Mouse (Mus musculus) small intestine, adult 2 months (tissue): ENCODE results near the gene Ppfibp1. TPM values are rescaled to one million over a fixed set of nuclear protein-coding genes. Genes with fewer than 3 reads are reported as not detected.

Source experiments
- H3K27ac ChIP-seq: fragments of 200-500 bp; 2 replicates; pipeline ENCODE4 v1.5.1; 2012; ENCODE audit warnings: low read depth, low read length, control low read depth, inconsistent platforms; ENCODE audit not compliant: insufficient read depth
- H3K27me3 ChIP-seq: fragments of 200-500 bp; 2 replicates; pipeline ENCODE4 v1.6.1; 2012; ENCODE audit warnings: mild to moderate bottlenecking, moderate library complexity, low read length, inconsistent platforms; ENCODE audit not compliant: control insufficient read depth, insufficient read depth
- H3K36me3 ChIP-seq: fragments of 200-500 bp; 2 replicates; pipeline ENCODE4 v1.6.1; 2012; ENCODE audit warnings: mild to moderate bottlenecking, low read length, control low read depth, inconsistent platforms; ENCODE audit not compliant: control insufficient read depth, insufficient read depth
- H3K4me1 ChIP-seq: fragments of 200-500 bp; 2 replicates; pipeline ENCODE4 v1.6.1; 2012; ENCODE audit warnings: low read length, inconsistent platforms, mixed read lengths; ENCODE audit not compliant: control insufficient read depth, insufficient read depth, insufficient read length
- H3K4me3 ChIP-seq: fragments of 200-500 bp; 2 replicates; pipeline ENCODE4 v1.5.1; 2012; ENCODE audit warnings: low read depth, mild to moderate bottlenecking, control low read depth, inconsistent platforms, low read length, moderate library complexity
- CTCF ChIP-seq: fragments of 200-500 bp; IDR thresholded peaks from 2 replicates; pipeline ENCODE4 v1.5.1; 2012; ENCODE audit warnings: low read depth, mild to moderate bottlenecking, control low read depth, inconsistent platforms, low read length, moderate library complexity, mixed read lengths; ENCODE audit not compliant: insufficient replicate concordance, insufficient read length; ENCODE audit errors: extremely low read depth
- POLR2A ChIP-seq: fragments of 200-500 bp; IDR thresholded peaks from 2 replicates; pipeline ENCODE4 v1.6.1; 2012; ENCODE audit warnings: low read depth, mild to moderate bottlenecking, control low read depth, inconsistent platforms, low read length, moderate library complexity
- WGBS: fragments of 180-500 bp; shearing (Covaris S2); methylation state at CpG from one replicate; pipeline ENCODE4 v1.1.7; 2018; 5-methylcytosine and 5-hydroxymethylcytosine counted together
- polyA plus RNA-seq: library from polyadenylated mRNA; depleted of rRNA; stranded (reverse); fragments of >200 nt; gene quantifications from 2 replicates; pipeline ENCODE4 v1.2.3, GENCODE M21; 2012

Gene Ppfibp1
- polyA plus RNA-seq, 1 experiment = 3.3 TPM

DNA sequence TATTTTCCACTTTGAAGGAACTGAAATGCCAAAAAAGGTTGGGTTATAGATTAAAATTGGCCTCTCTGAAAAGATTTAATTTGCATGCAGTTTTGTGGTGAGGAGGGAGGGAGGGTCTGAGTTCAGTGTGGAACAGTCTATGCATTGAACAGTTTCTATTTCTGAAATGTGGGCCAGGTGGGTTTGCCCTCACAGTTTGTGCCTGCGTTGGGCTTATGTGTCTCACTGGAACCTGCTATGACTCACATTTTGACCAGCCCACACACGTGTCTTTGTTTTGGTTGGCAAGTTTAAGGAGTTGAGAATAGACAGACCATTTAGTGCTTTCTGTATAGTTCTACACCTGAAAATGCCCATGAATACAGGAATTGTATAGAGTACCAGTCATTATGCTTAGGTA lies 5.6 kb downstream of the Ppfibp1 start:
- no peaks in the 10 kb centered on the region for H3K36me3 ChIP-seq
- H3K4me3 ChIP-seq = no peak overlapping the region
- TF ChIP-seq POLR2A (no peak), CTCF (no peak)
- 65% methylated on average over 2 of the region's 2 CpGs for WGBS
- H3K4me1 ChIP-seq = peaks cover 3% of the 10 kb centered on the region; the same call in 1 of the 2 replicates
- no peaks in the 10 kb centered on the region for H3K27me3 ChIP-seq
- no peak overlapping the region for H3K27ac ChIP-seq

- no peak overlapping the region for H3K27ac ChIP-seq
- TF ChIP-seq POLR2A = no peak
- no peak for TF ChIP-seq CTCF
- H3K4me3 ChIP-seq = no peak overlapping the region
- 63% methylated on average over 6 of the region's 6 CpGs for WGBS
- no peaks in the 10 kb centered on the region for H3K27me3 ChIP-seq
- H3K4me1 ChIP-seq = peaks cover 3% of the 10 kb centered on the region; the same call in 1 of the 2 replicates
- H3K36me3 ChIP-seq = no peaks in the 10 kb centered on the region
These were observed 10.4 kb downstream of the Ppfibp1 start for GRCm38 (mm10) chr6:146898709-146899108.

DNA sequence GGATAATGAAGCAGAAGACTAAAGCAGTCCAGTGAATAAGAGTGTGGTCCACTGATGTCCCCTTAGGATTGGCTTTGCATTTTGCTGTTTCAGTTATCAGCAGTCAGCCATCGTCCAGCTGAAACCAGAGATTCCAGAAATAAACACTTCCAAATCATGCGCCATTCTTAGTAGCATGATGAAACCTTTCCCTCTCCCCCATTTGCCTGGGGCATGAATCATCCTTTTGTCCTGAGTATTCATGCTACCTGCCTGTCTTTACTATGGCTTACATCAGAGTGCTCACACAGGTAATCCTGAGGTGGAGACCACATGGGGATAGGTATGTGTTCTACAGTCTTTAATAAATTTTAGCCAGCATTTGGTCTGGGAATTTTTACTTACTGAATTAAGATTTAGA lies 11.4 kb downstream of the Ppfibp1 start:
- WGBS = 68% methylated on average over 2 of the region's 2 CpGs
- Histone ChIP-seq H3K27me3 (no peaks in the 10 kb centered on the region), H3K4me1 (peaks cover 3% of the 10 kb centered on the region; the same call in 1 of the 2 replicates), H3K36me3 (no peaks in the 10 kb centered on the region), H3K4me3 (no peak overlapping the region), H3K27ac (no peak overlapping the region)
- no peak for TF ChIP-seq CTCF
- TF ChIP-seq POLR2A = no peak

GRCm38 (mm10) chr6:146901929-146902328 lies 13.6 kb downstream of the Ppfibp1 start:
- peaks cover 11% of the 10 kb centered on the region; the same call in 1 of the 2 replicates for H3K4me1 ChIP-seq
- TF ChIP-seq POLR2A (no peak), CTCF (no peak)
- no peaks in the 10 kb centered on the region for H3K27me3 ChIP-seq
- WGBS = 96% methylated on average over 4 of the region's 4 CpGs
- H3K4me3 ChIP-seq = no peak overlapping the region
- H3K36me3 ChIP-seq = no peaks in the 10 kb centered on the region
- no peak overlapping the region for H3K27ac ChIP-seq

DNA sequence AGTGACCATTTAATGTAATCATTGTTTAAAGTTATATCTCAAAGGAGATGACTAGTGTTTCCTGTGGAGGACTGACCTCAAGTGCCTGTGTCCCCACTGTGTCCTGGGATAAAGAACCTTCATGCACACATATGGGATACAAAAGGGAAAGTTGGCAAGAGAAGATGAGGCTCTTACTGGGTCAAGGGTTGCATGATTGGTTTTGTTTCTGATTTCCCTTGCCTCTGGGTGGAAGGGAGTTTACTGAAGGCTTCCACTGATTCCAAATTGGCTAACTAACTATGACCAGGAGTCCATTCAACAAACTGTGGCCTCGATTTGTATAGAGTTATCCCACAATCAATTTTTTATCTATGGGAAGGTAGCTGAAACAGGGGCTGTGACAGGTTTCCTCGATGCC lies 15.3 kb downstream of the Ppfibp1 start:
- Histone ChIP-seq H3K27me3 (no peaks in the 10 kb centered on the region), H3K27ac (no peak overlapping the region), H3K4me3 (no peak overlapping the region), H3K4me1 (peaks cover 8% of the 10 kb centered on the region; the same call in 1 of the 2 replicates), H3K36me3 (no peaks in the 10 kb centered on the region)
- TF ChIP-seq CTCF (no peak), POLR2A (no peak)
- 65% methylated on average over 2 of the region's 2 CpGs for WGBS

- no peak overlapping the region for H3K27ac ChIP-seq
- TF ChIP-seq POLR2A = no peak
- no peak for TF ChIP-seq CTCF
- H3K4me3 ChIP-seq = no peak overlapping the region
- H3K27me3 ChIP-seq = no peaks in the 10 kb centered on the region
- no peaks in the 10 kb centered on the region for H3K36me3 ChIP-seq
- 86% methylated on average over 3 of the region's 3 CpGs for WGBS
- peaks cover 8% of the 10 kb centered on the region; the same call in 1 of the 2 replicates for H3K4me1 ChIP-seq
These were observed 16.4 kb downstream of the Ppfibp1 start for GRCm38 (mm10) chr6:146904707-146905106.

GRCm38 (mm10) chr6:146906000-146906786 lies 17.9 kb downstream of the Ppfibp1 start:
- Histone ChIP-seq H3K27ac (no peak overlapping the region), H3K36me3 (no peaks in the 10 kb centered on the region), H3K4me3 (no peak overlapping the region), H3K4me1 (peaks cover 8% of the 10 kb centered on the region; the same call in 1 of the 2 replicates), H3K27me3 (no peaks in the 10 kb centered on the region)
- TF ChIP-seq CTCF (no peak), POLR2A (no peak)
- 65% methylated on average over 3 of the region's 3 CpGs for WGBS
